Mouse (Mus musculus) cerebellum, adult 2 months (tissue): Measurements from ENCODE around the gene Thsd4.

ENCODE experiments used
- CTCF ChIP-seq: fragments of 200-500 bp; IDR thresholded peaks from 2 replicates; pipeline ENCODE4 v1.5.1; 2011; ENCODE audit warnings: low read depth, mild to moderate bottlenecking, control low read depth, low read length, moderate library complexity, borderline replicate concordance; ENCODE audit not compliant: insufficient read depth
- POLR2A ChIP-seq: fragments of 200-500 bp; IDR thresholded peaks from 2 replicates; pipeline ENCODE4 v1.6.1; 2011; ENCODE audit warnings: low read length, control low read depth, borderline replicate concordance; ENCODE audit not compliant: insufficient read depth

GRCm38 (mm10) chr9:60229496-60229895, 292.4 kb downstream of the Thsd4 start:
- TF ChIP-seq POLR2A: no peak
- no peak for TF ChIP-seq CTCF
